Mouse (Mus musculus): ENCODE measurements around the gene Lhfp.

Gene Lhfp

DNA sequence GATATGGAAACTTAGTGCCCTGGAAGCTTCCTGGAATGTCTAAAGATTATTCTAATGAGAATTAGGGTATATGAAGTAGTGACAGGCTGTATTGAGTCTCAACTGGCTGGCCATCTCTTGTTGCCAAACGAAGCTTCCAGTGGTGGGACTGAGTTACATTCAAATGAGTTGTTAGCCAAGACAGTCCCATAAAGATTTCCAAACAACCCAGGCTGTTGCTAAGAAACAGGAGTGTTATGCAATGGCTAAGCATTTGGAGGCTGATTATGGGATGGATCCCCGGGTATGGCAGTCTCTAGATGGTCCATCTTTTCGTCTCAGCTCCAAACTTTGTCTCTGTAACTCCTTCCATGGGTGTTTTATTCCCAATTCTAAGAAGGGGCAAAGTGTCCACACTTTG lies 240.7 kb downstream of the Lhfp start:
- peak; percentile 63 for DNase-seq (ENCODE audit: low read depth)

DNA sequence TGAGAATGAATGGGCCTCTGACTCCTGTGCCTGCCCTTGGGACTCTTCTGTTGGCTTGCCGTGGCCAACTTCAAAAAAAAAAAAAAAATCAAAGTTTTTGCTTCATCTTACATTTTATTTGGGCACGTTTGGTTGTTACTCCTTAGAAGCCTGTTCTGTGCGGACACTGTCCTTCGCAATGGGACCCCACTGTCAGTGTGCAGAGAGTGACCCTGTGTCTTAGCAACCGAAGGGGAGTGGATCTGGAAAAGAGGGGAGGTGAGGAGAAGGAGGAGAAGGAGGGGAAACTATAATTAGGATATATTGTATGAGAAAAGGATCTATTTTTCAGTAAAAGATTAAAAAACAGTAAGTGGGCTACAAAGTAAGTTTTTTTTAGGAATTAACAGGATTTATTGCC lies 242.7 kb downstream of the Lhfp start:
- DNase-seq (ENCODE audit: low read depth), result peak; percentile 17

DNA sequence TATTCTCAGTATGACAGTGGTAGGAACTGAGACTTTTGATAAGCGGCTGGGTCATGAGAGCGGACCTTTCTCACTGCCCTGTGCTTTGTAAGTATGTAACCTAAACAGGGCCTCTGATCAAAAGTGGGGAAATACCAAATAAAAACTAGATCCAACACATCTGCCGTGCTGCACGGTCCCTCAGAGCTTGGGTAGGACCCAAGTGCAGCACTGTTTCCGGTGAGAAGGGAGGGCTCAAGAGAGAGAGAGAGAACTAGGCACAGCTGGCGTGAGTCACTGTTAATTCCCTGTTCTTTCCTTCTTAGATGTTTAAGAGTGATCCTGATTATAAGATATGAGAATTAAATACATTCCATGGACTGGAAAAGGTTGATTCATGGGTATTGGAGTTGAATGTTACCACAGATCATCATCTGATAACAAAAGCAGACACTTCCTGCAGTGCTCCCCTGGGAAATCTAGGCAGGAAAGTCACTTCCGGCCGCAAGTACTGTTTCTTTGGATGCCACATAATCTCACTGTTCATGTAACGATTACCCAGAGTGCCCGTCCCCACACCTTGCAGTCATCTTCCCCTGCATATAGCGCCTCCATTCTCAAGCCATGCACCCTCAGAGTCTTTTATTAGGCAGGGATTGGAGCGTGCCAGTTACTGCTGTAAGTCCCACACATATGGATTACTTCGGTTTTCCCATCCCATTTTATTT lies 243.3 kb downstream of the Lhfp start:
- DNase-seq (ENCODE audit: low read depth), result peak; percentile 56

DNA sequence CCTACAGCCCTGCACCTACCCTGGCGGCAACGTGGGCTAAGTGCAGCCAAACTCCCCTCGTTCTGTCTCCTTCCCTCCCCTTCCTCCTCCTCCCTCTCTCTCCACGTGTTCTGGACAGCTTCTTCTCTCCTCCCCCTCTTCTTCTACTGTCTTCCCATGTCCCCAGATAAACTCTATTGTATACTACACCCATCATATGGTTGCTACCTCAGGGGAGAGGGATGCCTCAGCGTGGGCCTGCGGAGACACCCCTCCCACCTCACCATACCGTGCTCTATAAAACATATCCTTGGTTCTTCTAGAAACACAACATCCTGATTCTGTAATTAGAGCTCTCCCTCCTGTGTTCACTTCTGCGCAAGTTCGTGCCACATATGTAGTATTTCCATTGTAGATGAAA lies 247.3 kb downstream of the Lhfp start:
- DNase-seq (ENCODE audit: low read depth), result no peak

DNA sequence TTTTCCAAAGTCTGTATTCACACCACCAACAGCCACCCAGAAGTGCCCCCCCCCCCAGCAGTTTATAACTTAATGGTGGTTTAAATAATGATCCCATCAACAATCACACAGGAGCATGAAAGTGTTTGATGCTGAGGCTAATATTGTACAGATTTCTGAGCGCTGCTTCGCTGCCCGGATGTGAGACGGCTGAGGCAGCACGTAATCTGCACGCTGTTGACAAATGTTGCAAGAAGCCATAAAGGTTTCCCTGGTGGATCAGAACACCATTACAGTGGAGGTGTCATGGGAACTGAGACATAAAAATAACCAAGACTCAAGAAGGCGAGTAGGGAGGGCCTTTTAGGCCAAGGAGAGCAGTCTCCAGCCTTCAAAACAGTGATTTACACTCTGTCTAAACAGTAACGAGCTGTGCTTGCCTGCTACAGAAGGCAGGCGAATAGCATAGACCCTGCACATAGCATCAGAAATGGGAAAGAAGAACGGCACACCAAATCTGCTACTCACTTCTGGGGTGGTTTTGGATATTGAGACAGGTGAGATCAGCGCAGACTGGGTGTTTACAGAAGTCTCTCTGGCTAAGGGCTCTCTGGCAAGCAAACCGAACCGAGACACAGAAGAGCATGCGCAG lies 248.4 kb downstream of the Lhfp start:
- DNase-seq (ENCODE audit: low read depth), result no peak

DNA sequence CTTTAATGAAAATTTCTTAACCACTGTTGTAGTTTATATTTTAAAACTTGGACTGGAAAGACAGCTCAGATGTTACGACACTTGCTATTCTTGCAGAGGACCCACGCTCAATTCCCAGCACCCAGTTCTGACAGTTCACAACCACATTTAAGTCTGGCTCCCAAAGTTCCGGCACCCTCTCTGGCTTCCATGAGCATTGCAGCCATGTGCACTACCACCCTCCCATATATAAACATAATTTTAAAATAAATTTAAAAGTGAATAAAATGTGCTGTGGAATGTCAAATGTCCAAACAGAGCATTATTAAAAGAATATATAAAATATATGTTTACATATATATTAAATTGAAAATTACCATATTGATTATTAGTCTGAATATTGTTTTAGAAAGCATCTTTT lies 249.9 kb downstream of the Lhfp start:
- DNase-seq (ENCODE audit: low read depth), result no peak

DNA sequence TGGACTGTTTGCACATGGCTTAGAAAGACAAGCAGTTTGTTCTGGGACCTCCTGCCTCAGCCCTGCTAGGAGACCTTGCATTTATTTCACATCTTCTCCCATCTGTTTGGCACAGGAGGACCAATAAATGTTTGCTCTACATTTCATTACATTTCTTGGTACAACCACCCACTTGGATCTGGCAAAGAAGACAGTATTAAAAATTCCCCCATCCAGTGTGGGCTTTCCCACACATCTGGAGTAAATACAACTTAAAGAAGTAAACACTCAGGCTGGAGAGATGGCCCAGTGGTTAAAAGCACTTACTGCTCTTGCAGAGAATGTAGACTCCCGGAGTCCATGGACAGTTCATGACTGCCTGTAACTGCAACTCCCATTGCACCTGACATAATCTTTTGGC lies 250.6 kb downstream of the Lhfp start:
- DNase-seq (ENCODE audit: low read depth), result peak; percentile 44

DNA sequence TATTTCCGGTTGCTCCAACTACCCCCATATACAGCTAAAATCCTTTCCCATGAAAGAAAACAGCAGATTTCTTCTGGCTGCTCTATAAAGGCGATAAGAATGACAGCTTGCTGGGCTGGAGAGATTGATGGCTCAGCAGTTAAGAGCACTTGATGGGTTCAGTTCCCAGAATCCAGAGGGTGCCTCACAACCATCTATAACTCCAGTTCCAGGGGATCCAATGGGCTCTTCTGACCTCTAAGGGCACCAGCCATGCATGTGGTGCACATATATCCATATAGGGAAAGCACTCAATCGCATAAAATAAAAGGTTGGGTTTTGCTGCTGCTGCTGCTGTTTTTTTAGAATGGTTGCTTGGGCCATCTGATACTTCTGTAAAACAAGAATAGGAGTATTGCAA lies 251.1 kb downstream of the Lhfp start:
- no peak for DNase-seq (ENCODE audit: low read depth)

DNA sequence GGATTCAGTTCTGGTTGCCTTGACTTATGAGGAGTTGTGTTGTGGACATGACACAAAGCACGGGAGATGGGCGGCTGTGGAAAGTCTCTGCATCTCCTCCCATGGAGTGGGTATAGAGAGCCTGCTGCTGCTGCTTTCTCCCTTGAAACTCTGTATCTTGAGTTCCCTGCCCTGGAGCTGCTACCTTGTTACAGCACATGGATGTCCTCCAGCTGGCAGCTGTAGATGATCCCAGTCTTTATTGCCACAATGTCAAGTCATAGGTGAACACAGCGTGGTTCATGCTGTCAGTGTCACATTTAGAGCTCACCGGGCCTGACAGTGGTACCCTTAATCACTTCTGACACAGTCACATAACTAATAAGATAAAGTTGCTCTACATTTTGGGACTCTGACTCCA lies 251.7 kb downstream of the Lhfp start:
- no peak for DNase-seq (ENCODE audit: low read depth)

DNA sequence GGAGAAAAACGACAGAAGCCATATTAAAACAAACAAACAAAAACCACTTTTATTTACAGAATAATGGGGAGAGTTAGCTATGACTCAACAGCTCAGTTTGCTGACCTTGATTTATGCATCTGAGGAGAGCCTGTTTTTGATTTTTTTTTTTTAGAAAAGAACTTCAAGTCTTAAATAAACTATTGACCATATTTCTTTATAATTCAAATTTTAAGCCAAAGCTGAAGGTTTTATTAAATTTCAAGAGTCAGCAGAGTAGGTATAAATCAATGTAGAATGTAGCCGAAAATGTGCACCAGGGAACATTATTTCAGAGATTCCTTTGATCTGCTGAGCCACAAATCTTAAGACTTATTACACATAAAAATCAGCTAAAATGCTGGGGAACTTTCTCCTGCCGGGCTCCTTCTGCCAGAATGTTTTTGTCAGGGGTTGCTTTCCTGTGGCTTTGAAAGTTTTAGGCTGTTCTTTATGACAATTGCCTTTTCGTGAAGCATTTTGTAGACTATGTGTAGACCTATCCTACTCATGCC lies 252.6 kb downstream of the Lhfp start:
- peak; percentile 37 for DNase-seq (ENCODE audit: low read depth)

DNA sequence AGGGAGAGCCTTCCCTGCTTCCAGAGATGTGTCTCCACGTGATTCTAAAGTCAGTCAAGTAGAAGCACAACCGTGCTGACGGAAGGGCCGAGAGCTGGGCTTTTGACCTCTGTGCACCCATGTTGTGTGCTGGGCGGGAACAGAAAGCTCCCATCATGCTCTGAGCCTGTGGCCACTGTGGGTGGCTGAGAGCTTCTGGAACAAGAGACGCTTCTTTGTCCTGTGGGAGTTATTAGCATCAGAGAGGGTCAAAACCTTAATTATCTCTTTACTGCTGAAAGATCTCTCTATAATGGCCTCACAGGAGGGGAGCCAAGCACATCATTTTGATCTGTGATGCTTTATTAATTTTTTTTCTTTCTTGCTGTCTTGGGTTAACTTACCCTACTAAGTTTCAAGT lies 253.5 kb downstream of the Lhfp start:
- no peak for DNase-seq (ENCODE audit: low read depth)

DNA sequence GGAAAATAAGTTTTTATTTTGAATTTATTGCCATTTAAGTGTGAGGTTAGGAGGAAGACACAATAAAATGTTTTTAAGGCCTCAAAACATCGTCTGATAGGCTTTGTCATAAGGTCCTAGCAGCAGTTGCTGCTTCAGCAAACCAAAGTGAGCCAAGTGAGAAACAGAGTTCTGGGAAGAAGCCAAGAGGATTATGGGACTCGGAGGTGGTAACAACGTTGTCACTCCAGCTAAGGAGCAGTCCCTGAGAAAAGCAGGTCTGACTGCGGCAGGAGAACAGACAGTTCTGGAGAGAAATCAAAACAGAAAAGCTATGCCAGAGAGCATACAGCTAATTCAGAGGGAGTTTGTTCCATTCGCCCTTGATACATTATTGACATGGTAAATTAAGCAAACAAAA lies 260.5 kb downstream of the Lhfp start:
- DNase-seq (ENCODE audit: low read depth), result no peak

DNA sequence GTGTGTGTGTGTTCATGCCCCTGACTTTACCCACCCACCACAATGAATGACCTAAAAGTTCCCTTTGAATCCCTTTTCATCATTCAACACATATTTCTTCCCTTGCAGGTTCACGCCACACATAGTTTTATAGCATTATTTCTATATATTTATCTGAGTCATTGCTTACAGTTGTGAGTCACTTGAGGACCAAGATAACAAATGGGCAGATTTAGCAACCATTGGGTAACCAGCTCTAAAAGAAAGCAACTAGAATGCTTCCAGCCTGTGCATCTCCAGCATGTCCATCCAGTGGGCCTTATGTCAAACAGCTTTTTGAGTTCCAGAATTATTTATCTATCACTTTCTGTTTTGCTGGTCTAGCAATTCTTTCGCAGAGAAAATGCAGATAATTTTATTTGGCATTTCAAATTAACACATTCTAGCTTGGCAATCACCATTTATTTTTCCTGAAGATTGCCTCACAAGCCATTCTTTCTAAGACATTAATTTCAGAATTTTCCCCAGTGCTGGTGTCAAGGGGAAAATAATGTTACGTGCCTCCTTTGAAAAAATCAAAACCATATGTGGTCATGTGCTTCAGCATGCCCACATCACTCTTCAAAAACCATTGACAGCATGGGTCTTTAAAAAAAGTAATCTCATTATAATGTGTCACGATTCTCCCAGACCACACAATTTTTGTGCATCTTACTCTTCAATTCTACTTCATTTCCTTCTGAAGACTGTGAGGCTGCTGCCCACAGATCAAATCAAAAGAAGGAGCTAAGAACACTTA lies 263.0 kb downstream of the Lhfp start:
- peak; percentile 80 for DNase-seq (ENCODE audit: low read depth)

DNA sequence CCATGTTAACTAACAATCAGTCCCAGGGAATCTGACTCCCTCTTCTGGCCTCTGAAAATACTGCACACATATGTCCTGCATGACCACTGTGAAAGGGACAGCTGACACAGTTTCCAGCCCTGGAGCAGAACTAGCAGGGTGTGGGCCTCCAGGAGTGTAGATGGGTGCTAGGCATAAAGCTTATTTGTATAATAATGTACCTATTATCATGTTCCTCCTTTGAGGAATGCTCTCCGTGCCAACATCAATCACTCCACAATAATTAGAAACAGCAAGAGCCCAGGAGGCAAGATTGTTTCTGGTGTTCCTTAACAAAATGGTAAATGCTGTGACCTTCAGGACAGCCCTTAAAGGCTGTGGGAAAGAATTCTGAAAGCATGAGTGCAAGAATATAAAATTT lies 264.5 kb downstream of the Lhfp start:
- no peak for DNase-seq (ENCODE audit: low read depth)

DNA sequence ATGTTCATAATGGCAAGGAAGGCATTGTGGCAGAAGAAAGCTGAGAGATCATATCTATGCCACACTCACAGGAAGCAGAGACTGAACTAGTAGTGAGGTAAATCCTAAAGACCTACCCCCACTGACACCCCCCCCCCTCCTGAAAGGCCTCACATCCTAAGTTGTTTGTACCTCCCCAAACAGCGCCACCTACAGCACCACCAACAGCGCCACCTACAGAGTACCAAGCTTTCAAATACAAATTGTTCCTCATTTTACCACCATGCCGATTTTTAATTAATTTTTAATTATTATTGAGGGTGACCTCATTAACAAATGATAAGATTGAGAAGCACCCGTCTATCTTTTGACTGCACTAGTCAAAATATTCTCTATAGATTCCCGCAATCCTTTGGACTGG lies 267.3 kb downstream of the Lhfp start:
- no peak for DNase-seq (ENCODE audit: low read depth)

DNA sequence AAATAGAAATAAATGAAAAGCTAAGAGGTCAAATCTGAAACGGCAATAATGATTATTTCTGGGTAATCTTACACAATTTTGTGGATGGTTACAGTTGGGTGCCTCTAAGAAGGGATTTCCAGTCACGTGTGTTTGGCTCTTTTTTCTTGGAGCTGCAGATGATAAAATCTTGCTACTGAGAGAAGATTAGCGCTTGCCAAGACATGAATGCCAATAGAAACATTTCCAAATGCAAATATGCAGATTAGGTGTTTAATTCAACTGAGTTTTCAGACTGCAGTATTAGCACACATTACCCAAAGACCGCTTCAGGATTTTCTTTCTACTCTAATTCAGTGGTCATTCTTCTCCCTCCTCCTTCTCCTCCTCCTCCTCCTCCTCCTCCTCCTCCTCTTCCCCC lies 268.8 kb downstream of the Lhfp start:
- DNase-seq (ENCODE audit: low read depth), result no peak

DNA sequence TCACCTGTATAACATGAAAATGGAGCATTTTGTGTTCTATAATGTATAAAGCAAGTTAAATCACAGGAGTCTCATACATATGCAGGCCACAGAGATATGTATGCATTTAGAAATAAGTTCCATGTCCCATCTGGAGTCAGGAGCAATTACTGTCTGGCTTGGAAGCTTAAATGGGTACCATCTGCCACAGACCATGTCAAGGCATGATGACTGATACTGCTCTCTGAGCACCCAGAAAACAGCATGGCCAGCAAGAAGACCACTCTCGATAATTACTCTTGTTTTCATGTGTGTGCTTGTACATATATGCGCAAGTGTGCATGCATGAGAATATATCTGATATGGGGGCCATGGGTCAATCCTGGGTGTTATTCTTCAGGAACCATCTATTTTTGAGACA lies 269.3 kb downstream of the Lhfp start:
- no peak for DNase-seq (ENCODE audit: low read depth)

All from NIH3T3 (cell line).